Mouse (Mus musculus) stomach, adult 2 months (tissue): ENCODE results near the gene Gm14632. TPM values are rescaled to one million over a fixed set of nuclear protein-coding genes. Genes with fewer than 3 reads are reported as not detected.

Experiments
- polyA plus RNA-seq: library from polyadenylated mRNA; depleted of rRNA; stranded (reverse); fragments of >200 nt; gene quantifications from 2 replicates; pipeline ENCODE4 v1.2.3, GENCODE M21; 2012; rRNA removed

Gene Gm14632
- polyA plus RNA-seq: not detected in 2 replicates

DNA sequence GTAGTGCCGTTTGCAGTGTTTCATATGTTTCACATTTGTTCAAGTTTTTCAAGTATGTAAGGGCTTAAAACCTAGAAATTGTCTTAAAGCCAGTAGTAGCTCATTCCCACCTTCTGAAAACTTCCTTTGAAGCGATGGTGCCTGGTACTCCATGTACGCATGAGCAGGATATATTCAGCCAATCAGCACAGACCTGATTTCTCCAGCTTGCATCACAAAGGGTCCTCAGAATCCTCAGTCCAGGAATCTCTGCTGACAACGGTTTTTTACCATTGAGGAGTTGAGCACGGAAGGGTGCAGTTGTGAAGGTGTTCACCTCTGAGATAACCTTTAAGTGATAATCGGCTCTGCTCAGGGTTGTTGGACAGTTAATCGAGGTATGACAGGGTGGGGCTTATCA lies at the start of gene Gm14632:
Gene Gm14632, plus strand, starts transcription at position 301 of the 400 bp plus-strand sequence.

